Mouse (Mus musculus) right cerebral cortex, postnatal 36 days (tissue): ENCODE results near the gene Llgl2.
"Not testable (repeated sequence)": the region's sequence is repeated elsewhere in the genome, so short reads cannot be mapped to it uniquely, and the experiment has no call there.

Experiments
- DNase-seq, 2 experiments: peaks; one replicate each; pipeline ENCODE4 v3.0.0; 2022; ENCODE audit warnings: low spot score in 2 of 2, mixed read lengths in 1 of 2

The Llgl2 gene

DNA sequence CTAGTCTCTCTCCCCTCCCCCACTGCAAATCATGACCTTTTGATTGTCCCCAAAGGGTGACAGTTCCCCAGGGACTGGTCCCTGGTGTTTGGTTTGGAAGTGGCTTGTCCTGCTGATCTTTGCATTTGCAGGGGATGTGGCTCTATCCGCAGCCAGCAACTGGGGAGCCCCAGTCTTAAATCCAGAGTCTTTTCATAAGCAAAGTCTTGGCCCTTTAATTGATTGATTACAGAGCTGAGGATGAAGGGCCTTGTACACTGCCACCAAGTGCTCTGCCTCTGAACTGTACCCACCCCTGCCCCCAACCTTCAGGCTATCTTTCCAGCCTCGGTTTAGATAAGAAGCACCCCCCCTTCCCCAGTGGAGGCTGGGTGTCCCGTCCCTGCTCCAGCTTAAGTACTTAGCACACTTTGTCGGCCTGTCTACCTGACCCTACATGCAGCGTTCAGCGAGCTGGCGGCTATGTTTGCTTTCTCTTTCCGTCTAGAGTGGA is 9.2 kb downstream of the Llgl2 start:
- no peak for DNase-seq

DNA sequence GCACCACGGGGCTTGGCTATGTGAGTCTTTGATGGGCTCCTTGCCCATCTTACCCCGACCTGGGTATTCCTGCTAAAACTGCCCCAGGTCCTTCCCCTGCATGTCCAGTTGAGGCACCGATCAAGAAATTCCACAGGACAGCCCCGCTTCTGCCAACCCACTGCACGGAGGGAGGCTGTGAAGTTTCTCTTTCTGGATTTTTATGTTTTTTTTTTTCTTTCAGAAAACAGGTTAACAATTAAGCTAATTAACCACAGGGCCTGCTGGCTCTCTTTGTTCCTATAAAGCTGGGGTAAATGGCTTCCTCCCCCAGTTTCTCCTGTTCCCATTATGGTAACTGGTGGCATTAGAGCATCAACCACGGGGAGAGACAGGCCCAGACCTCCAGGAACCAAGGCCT is 10.2 kb downstream of the Llgl2 start:
- DNase-seq: no peak

DNA sequence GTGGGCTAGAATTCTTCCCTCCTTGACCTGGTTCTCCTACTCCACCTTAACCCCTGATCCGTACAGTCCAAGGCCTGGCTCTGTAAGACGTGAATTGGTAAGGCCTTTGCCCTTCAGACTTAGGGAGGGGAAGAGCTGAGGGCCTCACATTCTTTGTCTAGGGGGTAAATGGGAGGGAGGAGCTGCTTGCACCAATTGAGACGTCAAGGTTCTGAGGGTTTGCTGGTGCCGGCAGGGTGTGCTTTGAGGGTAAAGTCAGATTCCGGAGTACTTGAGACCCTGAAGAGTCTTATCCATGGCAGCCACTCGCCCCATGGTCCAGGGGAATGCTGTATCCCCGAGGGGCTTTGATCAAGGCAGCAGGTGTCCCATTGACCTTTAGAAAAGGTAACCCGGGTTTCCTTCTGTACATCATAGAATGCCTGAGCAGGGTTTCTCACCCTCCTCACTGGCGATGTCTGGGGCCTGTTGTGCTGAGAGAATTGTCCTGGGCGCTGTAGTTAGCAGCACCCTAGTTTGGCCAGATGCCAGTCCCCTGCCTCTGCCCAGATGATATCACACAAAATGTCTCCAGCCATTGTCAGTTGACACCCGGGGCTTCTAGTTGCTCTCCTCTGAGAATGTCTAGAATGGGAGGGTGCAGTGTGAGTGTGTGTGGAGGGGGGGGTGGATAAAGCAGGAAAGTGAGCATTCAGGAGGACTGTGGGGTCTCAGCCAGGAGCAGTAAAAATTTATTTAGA is 13.0 kb downstream of the Llgl2 start:
- no peak for DNase-seq

DNA sequence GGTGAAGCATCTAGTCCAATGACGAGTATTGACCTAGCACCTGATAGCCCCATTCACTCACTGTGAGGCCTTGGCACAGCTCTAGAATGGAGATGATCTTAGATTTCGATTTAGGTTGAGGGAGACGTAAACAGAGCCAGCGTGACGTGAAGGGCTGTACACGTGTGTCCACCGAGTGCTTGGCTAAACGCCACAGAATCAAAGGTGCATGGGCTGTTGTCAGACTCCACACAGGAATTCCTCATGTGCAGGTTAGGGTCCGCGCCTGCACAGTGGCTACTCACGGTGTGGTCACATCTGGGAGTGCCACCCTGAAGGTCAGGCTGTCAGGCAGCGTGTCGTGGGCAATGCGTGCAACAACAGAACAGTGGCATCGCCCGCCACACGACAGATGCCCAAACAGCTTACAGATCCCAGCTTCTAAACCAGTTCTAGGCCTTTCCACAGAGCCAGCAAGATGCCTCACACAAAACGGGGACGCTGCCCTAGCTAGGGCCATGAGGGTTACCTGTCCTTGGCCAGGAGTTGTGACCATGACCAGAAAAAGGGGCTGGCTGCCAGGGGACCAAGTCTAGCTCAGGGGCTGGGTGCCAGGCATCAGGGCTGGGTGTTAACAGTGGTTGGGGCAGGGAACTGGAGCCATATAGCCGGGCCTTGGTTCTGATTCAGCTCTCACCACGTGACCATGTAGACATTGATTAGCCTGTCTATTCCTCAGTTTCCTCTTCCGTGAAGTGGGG is 13.9 kb downstream of the Llgl2 start:
- DNase-seq: no peak

DNA sequence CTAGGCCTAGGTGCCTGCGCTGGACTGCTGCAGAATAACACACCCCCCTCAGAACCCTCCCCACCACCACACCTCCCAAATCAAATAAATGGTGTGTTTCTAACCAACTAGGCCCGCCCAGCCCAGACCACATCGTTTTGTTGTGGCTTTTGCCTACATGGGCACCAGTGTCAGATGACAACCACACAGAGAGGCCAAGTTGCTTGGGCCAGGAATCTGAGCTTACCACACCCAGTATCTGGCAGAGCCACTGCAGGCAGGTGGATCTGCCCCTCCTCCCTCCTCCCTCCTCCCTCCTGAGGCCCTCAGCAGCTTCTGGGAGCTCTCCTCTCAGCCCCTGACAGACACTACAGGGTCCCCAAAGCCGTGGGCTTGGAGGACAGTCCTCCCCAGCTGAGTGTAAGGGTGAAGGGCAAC is 15.1 kb downstream of the Llgl2 start:
- no peak for DNase-seq

DNA sequence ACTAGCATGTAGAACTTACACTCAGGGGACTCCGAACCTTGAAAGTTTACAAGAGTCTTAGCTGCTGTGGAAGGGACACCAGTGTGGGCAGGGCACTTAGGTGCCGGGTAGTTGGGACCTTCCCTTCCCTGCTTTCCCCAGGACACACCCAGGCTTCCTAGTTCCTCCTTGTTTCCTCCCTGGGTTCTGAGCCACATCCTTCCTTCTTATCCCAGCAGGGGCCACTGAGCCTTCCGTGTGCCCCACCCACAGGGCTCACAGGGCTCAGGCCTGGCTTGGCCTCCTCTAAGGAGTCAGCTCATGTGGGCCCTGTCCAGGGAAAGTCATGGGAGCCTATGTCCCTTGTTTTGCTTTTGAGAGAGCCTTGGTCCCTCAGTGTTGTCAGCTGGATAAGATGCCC is 15.9 kb downstream of the Llgl2 start:
- DNase-seq: no peak

DNA sequence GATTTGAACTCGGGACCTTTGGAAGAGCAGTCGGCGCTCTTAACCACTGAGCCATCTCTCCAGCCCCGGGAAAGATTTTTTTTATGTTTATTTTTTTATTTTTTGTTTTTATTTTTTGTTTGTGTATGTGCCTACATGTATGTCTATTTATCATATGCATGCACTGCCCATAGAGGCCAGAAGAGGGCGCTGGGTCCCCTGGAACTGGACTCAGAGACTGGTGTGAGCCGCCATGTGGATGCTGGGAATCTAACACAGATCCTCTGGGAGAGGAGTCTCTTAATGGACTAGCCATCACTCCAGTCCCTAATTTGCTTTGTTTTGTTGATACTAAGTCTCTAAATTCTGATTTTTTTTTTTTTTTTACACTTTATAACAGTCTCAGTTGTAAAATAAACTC is 17.2 kb downstream of the Llgl2 start:
- DNase-seq: no peak

DNA sequence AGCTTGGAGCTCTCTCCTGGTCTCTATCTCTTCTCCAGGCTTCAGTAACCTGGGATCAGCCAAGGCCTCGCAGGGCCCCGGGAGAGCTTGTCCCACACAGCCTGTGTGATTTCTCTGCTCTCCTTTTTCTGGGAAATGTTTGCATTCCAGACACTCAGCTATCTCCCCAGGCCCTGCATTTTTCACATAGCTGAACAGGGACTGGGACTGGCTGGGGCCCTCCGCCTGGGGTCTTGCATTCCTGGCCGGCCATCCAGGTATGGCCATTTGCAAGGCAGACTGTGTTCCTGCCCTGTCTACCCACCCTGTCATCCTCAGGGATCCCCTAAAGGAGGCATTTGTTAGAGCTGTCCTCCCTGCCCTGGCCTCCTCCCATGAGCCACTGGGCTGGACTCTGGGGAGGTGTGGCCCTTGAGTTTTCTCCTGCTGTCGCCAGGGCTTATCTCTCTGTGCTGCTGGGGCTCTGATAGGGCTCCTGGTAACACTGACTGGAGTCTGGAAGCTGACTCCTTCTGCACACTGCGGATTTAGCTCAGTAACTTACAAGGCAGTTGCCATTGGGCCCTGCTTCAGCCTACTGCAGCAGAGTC is 18.2 kb downstream of the Llgl2 start:
- DNase-seq: no peak

DNA sequence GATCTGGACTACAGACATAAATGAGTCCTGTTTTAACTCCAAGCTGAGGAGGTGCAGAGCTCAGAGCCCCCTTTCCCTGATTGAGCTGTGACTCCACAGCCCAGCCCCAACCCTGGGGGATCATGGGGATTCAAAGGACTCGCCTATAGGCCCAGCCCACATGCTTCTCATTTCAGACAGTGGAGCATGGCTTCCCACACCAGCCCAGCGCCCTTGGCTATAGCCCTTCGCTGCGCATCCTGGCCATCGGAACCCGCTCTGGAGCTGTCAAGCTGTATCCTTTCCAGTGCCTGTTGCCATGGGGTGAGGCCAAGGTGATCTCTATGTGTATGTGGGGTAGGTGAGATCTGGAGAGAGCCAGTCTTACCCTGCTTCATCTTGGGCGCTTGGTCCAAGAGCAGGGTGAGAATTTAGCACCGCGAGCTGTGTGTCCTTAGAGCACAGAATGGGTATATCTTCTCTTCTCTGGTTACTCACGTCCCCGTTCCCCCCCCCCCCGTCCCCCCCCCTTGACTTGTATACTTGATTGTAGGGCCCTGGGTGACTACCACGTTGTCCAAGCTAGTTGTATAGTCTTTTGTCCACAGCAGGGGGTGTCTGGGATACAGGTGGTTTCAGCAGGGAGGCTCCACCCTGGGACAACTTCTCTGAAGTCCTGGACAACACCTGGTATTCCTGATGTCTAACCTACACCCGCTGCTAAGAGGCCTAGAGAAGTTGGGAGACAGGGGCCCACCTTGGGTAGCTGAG is 19.5 kb downstream of the Llgl2 start:
- no peak for DNase-seq

DNA sequence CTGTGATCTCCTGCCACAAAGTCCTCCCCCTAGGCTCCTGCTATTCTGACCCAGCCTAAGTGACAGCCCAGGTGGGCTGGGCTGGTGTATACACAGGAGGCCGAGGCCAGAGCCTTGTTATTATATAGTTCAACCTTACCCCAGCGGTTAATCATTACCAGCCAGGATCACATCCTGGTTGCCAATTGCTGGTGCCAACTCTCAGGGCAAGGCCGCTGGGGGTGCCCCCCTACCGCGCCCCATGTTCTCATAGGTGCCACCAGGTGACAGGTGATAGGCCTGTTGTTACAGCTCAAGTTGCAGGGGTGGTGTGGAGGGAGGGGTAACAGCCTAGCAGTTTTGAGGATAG is 20.0 kb downstream of the Llgl2 start:
- DNase-seq: no peak

DNA sequence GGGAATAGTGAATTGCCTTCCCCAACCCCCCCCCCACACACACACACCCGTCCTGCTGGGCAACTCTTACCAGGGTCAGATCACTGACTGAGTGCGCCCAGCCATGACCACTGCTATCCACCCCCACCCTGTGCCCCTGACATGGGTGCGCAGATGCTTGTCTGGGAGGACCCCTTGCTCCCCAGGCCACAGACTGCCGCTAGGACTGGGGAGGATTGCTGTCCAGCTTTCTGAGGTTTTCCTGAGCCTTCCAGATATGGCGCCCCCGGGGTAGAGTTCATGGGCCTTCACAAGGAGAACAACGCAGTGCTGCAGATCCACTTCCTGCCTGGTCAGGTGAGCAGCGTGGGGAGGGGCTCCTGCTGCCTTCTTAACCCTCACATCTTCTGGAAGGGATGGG is 20.4 kb downstream of the Llgl2 start:
- DNase-seq: no peak

DNA sequence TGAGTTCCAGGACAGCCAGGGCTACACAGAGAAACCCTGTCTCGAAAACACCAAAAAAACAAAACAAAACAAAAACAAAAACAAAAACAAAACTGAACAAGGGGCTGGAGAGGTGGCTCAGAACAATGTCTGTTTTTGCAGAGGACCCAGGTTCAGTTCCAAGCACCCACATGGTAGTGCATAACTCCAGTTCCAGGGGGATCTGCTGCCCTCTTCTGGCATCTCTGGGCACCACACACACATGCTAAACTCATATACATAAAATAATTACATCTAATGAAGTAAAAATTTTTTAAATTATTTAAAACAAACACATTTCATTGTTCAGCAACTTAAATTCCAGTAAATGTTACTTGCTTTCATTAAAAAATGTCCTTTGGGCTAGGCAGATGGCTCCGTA is 22.0 kb downstream of the Llgl2 start:
- DNase-seq: no peak

DNA sequence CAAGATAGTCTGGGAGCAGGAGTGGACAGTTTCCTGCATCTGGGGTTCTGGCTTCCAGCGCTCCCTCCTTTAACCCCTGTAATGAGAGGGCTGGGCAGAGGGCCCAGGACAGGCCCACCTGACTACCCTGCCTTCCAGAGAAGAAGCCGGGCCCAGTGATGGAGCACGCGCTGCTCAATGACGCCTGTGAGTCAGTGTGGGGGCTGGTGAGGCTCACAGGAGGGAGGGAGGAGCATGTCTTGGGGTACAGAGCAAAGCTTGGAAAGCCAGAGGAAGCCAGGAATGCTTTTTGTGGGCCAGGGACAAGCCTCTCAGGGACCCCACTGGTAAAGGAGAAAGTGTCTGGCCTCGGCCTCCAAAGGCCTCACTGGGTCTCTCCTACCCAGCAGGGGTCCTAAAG is 30.8 kb downstream of the Llgl2 start:
- DNase-seq: peak; percentile 19 to 24

DNA sequence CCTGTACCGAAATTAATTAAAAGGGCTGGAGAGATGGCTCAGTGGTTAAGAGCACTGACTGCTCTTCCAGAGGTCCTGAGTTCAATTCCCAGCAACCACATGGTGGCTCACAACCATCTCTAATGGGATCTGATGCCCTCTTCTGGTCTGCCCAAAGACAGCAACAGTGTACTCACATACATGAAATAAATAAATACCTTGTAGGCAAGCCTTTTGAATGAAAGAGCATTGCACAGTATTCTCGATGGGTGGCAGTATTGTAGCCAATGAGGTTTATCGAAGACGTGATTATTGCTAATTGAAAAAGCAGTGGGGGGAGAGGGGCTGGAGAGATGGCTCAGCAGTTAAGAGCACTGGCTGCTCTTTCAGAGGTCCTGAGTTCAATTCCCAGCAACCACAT is 33.3 kb downstream of the Llgl2 start:
- not testable (repeated sequence) for DNase-seq

DNA sequence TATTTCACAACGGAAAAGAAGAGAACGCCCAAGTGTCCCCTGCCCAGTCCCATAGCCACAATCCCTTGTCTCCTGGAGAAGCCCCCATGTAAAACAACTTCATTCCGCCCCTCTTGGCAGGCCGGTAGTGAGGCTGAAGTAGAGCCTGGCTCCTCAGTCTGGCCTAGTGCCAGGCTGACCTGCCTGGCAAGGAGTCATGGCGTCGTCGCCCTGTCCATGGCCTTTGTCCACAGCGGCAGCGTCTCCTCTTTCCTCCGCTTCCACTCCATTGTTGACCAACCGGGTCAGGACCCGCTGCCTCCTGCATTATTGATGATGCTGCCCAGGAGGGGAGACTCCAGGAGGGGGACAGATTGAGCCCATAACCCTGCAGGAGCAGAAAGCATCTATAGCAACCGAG is 34.1 kb downstream of the Llgl2 start:
- DNase-seq: no peak

DNA sequence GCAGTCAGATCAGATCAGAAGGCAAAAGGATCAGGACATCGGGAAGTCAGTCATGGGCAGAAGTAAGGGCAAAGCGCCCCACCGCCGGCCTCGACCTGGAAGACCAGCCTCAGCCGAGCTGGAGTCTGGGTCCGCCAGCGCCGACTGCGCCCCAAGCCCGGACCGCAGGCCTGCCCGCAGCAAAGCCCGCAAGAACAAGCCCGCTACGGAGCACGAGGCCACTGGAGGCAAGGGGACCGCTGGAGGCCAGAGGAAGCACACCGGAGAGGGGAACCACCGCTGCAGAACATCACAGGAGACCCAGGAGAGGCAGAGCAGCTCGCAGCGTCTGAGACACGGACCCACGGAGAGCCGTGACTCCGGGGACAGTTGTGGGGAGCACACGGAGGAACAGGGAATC is 34.5 kb downstream of the Llgl2 start, which contains the start of gene Myo15b:
Gene Myo15b, plus strand, starts transcription at position 53 of the 400 bp plus-strand sequence.
- DNase-seq: no peak

DNA sequence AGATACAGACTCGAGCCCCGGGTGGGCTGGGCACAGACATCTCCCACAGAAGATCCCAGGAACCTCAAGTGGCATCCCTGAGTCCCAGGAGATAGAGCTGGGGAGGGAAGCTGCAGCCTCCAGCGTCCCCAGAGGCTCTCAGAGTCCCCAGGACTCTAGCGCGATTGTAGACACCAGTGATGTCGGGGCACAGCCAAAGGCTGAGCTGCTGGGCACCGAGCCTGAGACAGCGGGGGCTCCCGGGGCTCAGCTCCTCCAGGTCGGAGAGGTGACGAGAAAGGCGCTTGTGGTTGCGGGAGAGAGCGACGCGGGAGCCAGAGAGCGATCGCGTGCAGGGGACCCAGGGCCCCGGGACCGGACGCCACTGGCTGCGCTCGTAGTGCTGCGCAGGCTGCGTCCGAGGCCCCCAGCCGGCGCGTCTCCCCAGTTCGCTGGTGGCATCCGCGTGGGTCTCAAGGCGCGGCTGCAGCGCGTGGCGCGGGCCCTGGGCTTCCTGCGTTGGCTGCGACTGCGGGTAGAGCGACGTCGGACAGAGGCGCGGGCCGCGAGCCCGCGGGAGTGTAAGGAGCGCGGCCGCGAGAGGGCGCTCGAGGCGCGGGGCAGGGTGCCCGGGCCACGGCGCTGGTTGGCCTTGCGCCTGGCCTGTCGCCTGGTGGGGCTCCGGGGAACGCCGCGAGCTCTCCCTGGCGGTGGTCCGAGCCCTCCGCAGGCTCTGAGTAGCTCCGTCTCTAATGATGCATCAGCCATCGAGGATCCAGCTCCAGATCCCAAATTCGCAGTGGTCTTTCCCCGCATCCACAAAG is 35.5 kb downstream of the Llgl2 start:
- DNase-seq: peak; percentile 25 to 39

DNA sequence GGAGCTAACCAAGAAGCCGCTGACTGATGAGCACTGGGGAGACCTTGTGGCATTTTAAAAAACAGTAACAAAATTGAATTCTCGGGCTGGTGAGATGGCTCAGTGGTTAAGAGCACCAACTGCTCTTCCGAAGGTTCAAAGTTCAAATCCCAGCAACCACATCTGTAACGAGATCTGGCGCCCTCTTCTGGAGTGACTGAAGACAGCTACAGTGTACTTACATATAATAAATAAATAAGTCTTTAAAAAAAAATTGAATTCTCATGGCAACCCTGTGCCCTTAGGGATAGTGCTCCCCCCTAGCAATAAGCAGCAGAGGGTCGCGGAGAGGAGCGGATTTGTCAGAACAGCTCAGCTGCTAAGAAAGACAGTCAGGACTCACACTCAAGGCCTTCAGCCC is 40.0 kb downstream of the Llgl2 start:
- DNase-seq: no peak

DNA sequence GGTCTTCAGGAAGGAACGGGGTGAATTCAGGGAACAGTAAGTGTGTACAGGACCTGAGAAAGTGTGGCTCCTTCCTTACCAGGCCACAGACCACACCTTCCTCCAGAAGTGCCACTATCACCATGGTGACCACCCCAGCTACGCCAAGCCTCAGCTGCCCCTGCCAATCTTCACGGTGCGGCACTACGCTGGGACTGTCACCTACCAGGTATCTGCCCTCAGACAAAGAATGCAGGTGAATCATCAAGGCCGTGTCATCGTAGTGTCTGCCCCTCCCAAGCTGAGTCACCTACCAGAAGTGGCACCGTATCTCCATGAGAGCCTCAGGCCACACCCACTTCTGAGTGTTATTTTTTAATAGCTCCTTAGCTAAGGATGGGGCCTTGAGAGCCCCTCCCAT is 45.5 kb downstream of the Llgl2 start:
- no peak for DNase-seq

DNA sequence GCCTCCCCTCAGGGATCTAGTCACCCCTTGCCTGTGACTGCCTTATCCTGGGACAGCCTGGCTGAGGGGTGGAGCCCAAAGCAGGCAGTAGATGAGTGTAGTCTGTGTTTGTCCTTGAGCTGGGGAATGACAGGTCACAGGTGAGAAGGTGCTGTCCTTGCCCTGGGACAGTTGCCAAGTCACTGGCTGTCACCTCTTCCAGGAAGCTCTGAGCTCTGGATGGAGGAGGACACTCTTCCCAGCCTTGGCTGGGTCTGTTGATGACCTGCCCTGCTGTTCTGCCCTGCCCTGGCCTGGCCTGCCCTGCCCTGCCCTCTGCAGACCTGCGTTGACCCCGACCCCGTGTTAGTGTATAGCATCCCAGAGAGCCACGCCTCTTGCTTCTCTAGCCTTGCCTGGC is 48.6 kb downstream of the Llgl2 start:
- no peak for DNase-seq

DNA sequence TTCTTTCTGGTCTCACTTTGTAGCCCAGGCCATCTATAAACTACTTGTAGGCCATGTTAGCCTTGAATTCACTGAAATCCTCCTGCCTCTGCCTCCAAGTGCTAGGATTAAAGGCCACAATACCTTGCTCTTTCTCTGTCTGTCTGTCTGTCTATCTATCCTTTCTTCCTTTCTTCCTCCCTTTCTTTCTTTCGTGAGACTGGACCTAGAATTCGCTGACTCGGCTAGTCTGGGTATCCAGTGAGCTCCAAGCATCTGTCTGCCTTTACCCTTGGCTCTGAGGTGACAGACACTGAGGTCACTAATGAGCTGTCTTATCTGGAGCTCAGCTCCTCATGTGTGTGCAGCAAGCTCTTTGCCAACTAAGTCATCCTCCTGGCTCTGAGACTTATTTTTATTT is 52.1 kb downstream of the Llgl2 start:
- DNase-seq: no peak
